Mouse (Mus musculus) liver, adult 2 months (tissue): ENCODE measurements at regions not wholly inside any gene's neighbourhood (a gene's known extent, or its start where the extent isn't known, plus 50 kb on each side); places are given as distances from the start of the nearest gene placed in this dataset.

Experiments
- DNase-seq: peaks from one replicate; pipeline ENCODE4 v3.0.0-alpha.2; 2011; ENCODE audit warnings: low read depth, low spot score; ENCODE audit errors: extremely low read depth
- H3K27ac ChIP-seq: fragments of 200-500 bp; replicated peaks from 2 replicates; pipeline ENCODE4 v1.5.1; 2012; ENCODE audit warnings: low read depth, mild to moderate bottlenecking, control low read depth, inconsistent platforms, low read length; ENCODE audit not compliant: insufficient read depth
- H3K27me3 ChIP-seq: fragments of 200-500 bp; 2 replicates; pipeline ENCODE4 v1.6.1; 2012; ENCODE audit warnings: mild to moderate bottlenecking, moderate library complexity, low read length, inconsistent platforms; ENCODE audit not compliant: control insufficient read depth, insufficient read depth
- H3K36me3 ChIP-seq: fragments of 200-500 bp; 2 replicates; pipeline ENCODE4 v1.6.1; 2012; ENCODE audit warnings: low read length, inconsistent platforms; ENCODE audit not compliant: control insufficient read depth, insufficient read depth
- H3K4me1 ChIP-seq: fragments of 200-500 bp; 2 replicates; pipeline ENCODE4 v1.6.1; 2011; ENCODE audit warnings: low read length; ENCODE audit not compliant: control insufficient read depth, insufficient read depth
- H3K4me3 ChIP-seq: fragments of 200-500 bp; 2 replicates; pipeline ENCODE4 v1.5.1; 2011; ENCODE audit warnings: low read depth, mild to moderate bottlenecking, control low read depth, low read length, moderate library complexity; ENCODE audit not compliant: insufficient read depth
- H3K79me2 ChIP-seq: fragments of 200-500 bp; 2 replicates; pipeline ENCODE4 v1.6.1; 2012; ENCODE audit warnings: inconsistent platforms, mild to moderate bottlenecking, low read length, moderate library complexity; ENCODE audit not compliant: control insufficient read depth, insufficient read depth
- H3K9ac ChIP-seq: fragments of 200-500 bp; 2 replicates; pipeline ENCODE4 v1.6.1; 2012; ENCODE audit warnings: low read depth, mild to moderate bottlenecking, control low read depth, inconsistent platforms, low read length
- CTCF ChIP-seq: fragments of 200-500 bp; IDR thresholded peaks from 2 replicates; pipeline ENCODE4 v1.5.1; 2011; ENCODE audit warnings: low read depth, low read length, control low read depth
- POLR2A ChIP-seq: fragments of 200-500 bp; IDR thresholded peaks from 2 replicates; pipeline ENCODE4 v1.6.1; 2011; ENCODE audit warnings: low read length, control low read depth; ENCODE audit not compliant: insufficient read depth; ENCODE audit errors: extremely low read depth
- WGBS: fragments of 180-500 bp; shearing (Covaris S2); methylation state at CpG from one replicate; pipeline ENCODE4 v1.1.7; 2018; 5-methylcytosine and 5-hydroxymethylcytosine counted together

GRCm38 (mm10) chr10:87804792-87805082 lies 53.3 kb upstream of the Igf1 start:
- H3K27ac ChIP-seq, result no peak overlapping the region
- no peaks in the 10 kb centered on the region for H3K27me3 ChIP-seq
- no peak overlapping the region for H3K4me3 ChIP-seq
- no peaks in the 10 kb centered on the region for H3K79me2 ChIP-seq
- WGBS, result 97% methylated on average over 1 of the region's 1 CpGs
- DNase-seq, result no peak
- no peaks in the 10 kb centered on the region for H3K36me3 ChIP-seq
- no peak for TF ChIP-seq CTCF
- no peak for TF ChIP-seq POLR2A
- no peaks in the 10 kb centered on the region for H3K4me1 ChIP-seq
- H3K9ac ChIP-seq, result no peak overlapping the region
